Mouse (Mus musculus) left cerebral cortex, adult 9 months (tissue): ENCODE measurements around the gene Pogz.
"Not testable (repeated sequence)": the region's sequence is repeated elsewhere in the genome, so short reads cannot be mapped to it uniquely, and the experiment has no call there.

Experiments used
- DNase-seq, 2 experiments: peaks; one replicate each; pipeline ENCODE4 v3.0.0; 2022; ENCODE audit warnings: low spot score in 2 of 2

Pogz gene

DNA sequence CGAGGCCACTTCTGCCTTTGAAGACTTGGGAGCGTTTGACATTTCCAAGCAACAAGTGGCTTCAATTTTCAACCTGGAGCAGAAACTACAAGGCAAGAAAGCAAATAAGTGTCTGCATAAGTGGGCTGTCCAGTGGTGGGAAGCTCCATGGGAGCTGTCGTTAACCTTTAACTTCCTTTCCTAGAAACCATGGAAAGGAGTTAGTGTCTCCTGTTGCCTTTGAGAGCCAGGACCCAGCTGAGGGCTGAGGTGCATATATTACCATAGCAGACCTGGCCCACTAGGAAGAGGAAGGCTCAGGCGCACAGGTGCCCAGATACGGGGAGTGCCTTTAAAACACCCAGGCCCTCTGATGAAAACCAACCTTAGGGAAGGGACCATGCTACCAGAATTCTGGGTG is 4.7 kb upstream of the Pogz start:
- no peak for DNase-seq

DNA sequence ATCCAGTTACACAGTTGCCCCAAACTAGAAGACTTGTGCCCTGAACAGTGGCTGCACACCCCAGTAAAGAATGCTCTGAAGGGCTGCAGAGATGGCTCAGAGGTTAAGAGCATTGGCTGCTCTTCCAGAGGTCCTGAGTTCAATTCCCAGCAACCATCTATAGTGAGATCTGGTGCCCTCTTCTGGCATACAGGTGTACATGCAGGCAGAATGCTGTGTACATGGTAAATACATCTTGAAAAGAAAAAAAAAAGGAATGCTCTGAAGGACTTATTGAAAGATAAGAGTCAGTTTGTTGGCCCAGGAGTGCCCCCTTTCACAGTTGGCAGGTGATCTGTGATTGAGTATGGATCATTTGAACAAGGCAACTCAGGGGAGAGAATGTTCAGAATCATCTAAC is 4.0 kb upstream of the Pogz start:
- no peak for DNase-seq

DNA sequence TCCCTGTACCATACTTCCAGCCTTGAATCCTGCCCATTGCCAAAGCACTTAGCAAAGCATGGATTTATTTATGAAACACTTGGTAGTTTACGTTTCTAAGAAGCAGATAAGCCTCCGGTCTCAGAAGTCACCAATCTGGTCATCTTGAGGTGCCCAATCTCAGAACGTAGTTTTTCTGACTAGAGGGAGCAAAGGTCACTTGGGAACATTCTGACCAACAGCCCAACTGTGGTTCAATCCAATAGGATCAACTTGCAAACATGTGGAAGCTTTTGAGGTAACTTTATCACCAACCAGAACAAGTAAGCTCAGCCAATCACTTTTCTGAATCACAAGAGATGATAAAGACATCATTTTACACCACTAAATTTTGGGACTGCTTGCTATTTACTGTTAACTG is 2.0 kb upstream of the Pogz start:
- DNase-seq, result no peak

DNA sequence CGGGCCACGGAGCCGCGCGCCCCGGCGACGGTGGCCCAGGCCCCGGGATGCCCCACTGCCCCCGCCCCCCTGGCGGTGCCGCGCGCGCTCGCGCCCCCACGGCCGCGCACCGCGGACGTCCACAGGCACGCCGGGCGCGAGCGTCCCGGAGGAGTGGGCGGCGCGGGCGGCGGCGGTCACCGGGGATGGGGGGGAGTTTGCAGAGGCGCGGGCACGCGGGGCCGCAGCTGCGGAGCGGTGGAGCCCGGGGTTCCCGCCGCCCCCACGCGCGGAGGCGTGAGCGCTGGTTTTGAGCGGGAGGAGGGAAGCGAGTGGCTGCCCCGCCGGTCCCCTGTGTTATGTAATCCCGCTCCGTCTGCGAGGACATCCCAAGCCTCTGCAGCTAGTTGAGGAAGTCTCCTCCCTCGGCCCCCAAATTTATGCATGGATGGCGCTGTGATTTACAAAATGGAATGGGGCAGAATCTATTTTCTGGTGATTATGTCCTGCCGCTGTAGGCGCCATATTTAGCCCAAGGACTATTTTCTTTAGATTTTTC is 661 bp downstream of the Pogz start:
- DNase-seq, result peak; percentile 83 to 91

DNA sequence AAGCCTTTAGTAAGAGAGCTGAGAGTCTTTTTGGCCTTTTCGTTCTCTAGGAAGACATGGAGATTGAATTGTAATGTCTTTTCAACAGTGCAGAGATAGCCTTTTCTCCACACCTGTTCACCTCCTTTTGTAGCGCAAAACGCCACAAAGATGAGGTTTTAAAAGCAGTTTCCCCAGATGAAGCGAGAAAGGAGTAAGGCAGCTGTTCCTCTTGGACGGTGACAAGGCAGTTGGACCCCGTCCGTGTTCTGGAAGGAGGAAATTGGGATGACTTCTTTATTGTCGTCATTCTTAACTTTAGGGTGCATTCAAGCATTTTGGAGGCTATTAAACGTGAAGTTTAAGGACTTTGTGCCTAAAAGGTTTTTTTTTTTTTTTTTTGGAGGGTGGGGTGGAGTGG is 1.3 kb downstream of the Pogz start:
- no peak for DNase-seq

DNA sequence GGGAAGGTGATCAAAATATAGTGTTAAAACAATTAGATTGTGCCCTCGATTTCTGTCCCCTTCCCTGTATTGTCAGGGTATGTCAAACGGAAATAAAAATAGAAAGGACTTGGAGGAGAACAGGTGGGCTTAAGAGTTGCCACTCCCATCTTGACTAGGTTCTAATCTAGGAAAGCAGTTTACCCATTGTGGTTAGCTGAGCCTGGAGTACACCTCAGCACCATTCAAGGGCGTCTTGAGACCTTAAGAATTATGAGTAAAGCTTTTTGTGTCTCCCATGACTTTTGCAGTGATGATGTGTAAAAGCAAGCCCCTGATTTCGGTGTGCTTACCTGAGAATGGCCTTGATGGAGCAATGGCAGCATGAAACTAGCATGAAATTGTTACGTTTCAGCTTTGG is 1.7 kb downstream of the Pogz start:
- DNase-seq, result no peak

DNA sequence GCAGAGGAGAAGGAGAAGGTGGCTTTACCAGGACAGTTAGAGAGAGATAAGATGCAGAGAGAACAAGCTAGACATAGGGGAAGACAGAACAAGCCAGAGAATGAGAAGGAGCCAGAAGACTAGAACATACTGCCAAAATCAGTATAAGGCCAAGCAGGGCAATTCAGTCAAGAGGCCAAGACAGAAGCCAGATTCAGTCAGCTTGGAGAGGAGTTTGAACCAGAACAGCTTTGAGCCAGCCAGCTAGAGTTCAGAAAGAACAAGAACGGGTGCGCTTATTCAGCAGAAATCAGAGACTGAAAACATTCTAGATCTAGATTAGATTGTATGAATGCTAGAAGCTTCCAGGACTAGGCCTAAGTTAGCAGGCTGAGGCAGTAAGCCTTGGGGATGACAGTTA is 10.0 kb downstream of the Pogz start:
- no peak for DNase-seq

DNA sequence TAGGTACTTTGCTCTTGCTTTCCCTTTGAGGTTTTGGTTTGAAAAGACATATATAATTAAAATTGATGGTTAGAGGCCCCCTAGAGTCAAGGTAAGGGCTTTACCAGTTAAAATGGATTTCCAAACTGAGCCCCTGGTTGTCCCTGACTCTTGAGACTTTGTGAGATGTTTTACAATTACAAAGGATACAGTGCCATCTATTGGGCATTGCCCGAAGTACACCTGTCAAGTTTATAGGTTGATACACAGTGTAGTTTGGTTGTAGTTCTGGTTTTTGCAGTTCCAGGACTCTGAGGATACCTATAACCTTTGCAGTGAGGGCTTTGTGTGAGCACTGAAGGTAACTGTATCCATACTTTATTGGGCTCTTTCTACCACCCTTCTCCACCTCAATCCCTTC is 12.0 kb downstream of the Pogz start:
- peak in 1 of 2 experiments; percentile 74 for DNase-seq

DNA sequence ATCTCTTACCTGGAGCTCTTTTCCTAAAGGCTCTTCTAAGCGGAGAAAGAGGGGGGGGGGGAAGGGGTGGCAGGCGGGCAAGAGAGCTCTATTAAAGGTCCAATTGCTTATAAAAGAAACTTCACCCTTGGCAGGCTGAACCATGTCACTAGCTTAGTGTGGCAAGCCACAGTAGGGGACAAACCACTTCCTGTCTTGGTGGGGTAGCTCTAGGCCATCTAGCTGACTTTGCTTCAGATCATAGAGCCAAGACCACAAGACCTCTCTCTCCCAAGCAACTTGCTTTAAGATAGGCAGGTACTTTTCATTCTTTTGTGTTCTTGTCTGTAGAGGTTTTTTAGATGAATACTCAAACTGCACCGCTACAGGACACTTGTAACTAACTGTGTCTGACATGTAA is 14.4 kb downstream of the Pogz start:
- no peak for DNase-seq

DNA sequence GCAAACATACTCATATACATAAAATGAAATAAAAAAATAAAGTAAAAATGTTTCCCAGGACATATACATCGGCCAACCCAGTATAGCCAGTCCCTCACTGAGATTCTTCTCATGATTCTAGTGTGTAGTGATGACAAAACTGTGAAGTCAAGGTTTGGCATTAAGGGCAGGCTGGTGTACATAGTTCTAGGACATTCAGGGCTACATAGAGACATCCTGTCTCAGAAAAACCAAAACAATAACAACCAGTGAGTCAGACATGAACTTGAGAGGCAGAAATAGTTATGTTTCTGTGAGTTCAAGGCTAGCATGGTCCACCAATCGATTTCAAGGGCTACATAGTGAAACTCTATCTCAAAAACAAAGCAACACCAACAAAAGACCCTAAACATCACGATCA is 14.8 kb downstream of the Pogz start:
- no peak for DNase-seq

DNA sequence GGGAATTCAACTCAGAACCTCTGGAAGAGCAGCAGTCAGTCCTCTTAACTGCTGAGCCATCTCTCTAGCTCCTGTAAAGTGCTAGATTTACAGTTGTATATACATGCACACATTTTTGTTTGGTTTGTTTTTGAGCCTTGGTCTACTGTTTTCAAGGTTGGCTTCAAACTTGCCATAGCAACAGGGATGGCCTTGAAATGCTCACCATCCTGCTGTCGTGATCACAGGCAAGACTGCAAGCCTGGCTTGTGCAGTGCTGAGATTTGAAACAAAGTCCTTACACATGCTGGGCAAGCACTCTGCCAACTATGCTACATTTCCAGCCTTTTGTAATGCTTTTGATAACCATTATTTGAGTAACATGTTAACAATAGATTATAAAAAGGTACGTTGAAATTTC is 22.1 kb downstream of the Pogz start:
- DNase-seq, result no peak

DNA sequence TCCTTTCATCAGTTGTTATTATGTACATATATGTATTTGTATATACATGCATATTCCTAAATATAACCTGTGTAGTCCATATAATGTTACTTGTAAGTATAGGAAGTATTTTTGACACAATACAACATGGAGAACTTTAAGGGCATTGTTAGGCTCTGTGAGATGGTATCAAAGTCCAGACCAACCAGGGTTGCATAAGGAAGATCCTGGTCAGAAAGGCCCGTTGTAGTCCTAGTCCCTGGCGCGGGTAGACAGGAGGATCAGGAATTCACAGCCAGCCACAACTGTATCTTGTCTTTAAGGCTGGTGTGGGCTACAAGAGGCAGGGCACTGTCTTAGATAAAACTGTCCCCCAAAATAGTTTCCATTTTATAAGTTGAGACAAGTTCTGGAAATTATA is 31.6 kb downstream of the Pogz start:
- no peak for DNase-seq

DNA sequence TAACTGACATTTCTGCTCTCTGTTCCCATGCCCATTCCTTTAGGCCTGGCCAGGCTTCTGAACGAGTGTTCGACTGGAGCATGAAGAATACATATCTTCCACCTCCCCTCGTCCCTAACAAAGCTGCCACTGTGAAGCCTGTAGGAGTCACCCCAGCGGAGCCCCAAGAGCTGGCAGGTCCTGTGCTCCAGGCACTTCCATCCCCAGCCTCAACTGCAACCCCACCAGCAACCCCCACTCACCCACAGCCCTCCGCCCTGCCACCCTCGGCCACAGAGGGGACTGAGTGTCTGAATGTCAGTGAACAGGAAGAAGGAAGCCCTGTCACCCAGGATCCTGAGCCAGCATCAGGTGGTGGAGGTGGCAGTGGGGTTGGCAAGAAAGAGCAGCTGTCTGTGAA is 41.3 kb downstream of the Pogz start:
- DNase-seq, result no peak

DNA sequence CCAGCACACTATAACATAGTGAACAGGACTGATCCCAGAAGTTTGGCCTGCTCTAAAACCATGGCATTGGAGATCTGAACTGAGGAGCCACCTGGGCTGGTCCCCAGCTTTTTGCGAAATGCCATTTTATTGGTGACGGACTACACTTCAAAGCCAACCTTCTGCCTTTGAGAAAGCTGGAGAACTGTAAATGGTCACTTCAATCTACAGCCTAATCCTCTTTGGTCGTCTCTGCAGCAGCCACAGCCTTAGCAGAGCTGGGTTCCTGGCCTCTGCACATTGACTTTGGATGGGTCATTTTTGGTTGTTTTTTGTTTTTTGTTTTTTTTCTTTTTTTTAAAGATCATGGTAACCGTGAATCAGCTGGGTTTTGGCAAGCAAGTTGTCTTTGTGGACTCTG is 44.5 kb downstream of the Pogz start:
- DNase-seq, result no peak

DNA sequence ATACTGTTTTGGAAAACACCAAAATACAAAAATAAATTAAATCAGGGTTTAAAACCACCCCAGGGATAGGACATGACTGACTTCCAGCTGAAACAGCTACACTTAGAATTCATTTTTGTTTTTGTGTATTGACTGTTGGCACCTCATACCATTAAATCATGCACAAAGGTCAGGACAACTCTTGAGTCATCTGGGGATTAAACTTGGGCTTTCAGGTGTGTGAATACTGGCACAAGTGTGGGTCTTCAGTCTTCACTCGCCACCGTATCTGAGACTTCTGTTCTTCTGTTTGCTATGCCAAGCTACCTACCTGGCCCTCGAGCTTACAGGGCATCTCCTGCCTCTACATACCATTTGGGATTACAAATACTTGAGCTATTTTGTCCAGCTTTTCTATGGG is 45.2 kb downstream of the Pogz start:
- DNase-seq, result no peak

DNA sequence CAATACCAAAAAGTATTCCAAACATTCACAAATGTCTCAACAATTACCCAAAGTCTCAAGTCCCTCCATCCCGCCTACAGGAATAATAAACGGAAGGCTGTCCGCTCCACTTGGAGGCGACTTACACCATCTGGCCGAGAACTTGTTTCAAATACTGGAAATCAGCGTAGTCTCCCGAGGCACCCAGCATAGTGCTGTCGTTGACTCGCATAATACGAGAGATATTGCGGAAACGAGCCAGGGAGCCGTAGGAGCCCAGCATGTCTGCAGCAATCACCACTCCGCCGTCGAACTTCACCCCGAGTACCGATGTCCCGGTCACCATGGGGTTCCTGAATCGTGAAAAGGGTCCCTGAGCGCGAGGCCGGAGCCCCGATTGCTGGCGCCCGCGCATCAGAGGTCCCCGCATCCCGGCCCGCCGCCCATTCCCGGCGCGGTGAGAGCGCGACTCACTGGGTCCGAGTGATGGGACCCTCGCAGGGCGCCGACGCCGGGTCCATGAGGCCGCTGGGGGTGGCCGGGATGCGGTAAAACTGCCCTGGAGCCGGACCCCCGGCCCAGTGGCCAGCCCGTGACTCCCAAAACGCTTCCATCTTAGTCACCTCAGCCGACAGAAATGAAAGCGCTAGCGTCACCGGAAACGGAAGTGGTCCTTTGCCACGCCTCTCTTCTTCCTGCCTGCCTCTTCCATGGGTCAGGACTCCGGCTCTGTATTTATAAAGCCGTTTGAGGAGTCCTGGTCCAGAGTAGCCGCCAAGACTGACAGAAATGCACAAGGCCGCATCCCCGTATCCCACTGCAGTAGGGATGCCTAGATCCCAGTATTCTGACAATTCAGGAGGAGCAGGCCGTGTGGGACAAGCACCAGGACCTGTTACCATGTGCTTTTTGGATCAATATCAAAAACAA is 49.2 kb downstream of the Pogz start, which contains the start of gene Psmb4:
TSS of gene Psmb4 (minus strand) at position 646 of the 909 bp plus-strand sequence.
- peak; percentile 65 to 88 for DNase-seq

DNA sequence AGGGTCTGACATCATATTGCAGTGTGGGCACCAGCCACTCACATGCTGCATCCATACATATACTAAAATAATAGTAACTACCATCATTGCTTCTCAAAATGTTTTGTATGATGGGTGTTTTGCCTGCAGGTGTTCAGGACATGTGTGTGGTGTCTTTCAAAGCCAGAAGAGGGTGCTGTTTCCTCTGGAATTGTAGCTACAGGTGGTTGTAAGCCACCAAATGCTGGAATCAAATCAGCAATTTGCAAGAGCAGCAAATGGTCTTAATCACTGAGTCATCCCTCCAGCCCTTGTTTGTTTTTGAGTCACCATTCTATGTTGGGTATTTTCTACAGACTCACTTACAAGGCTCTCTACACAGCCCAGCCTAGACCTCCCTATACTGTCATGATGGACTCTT is 51.2 kb downstream of the Pogz start:
- no peak for DNase-seq

DNA sequence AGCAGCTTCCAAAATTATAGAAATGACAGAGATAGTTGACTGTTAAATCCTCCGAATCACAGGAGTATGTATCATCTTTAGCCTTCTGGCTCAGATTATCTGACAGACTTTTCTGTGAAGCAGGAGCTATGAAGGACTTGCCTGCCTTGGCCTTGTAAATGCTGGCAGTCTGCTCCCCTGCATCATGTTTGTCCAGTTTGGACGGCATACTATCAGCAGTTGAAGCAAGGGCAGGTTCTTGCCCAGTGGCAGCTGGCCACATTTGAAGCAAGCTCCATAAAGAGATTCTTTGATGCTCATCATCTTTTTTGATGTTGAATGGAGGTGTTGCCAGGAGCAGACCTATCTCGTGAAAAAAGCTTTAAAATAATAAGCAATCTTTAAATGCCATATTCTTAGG is 56.7 kb downstream of the Pogz start:
- DNase-seq, result no peak

DNA sequence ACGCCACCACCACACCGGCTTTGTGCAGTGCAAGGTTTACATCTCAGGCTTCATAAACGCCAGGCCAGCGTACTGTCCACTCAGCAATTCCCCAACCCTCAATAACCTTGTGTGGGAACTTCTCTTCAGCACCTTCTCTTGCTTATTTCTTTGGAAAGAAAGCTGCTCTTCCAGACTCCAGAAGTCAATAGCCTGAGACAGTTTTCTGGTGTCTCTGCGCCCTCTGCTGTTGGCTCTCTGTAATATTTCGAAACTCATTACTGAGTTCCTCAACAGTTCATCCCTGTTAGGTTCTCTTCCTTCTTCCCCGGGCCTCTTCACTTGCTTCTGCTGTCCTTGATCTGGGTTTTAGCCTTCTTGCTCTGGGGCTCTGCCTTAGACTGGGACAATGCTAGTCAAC is 65.4 kb downstream of the Pogz start:
- DNase-seq, result peak in 1 of 2 experiments; percentile 75

DNA sequence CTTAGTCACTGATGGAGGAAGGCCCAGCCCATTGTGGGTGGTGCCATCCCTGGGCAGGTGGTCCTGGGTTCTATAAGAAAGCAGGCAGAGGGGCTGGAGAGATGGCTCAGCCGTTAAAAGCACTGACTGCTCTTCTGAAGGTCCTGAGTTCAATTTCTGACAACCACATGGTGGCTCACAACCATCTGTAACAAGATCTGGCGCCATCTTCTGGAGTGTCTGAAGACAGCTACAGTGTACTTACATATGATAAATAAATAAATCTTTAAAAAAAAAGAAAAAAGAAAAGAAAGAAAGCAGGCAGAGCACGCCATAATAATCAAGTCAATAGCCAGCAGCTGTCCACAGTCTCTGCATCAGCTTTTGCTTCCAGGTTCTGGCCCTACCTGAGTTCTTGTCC is 67.4 kb downstream of the Pogz start:
- not testable (repeated sequence) for DNase-seq

DNA sequence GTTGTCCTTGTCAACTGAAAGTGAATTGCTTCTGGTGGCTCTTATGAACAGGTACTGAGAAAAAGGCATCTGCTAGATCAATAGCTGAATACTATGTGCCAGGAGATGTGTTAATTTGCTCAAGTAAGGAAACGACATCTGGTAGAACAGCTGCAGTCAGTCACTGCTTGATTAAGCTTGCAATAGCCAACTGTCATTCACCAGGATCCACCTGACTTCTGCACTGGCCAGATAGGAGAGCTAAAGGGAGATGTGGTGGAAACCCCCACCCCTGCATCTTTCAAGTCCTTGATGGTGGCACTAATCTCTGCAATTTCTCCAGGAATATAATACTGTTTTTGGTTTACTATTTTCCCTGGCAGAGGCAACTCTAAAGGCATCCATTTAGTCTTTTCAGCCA is 69.1 kb downstream of the Pogz start:
- no peak for DNase-seq

DNA sequence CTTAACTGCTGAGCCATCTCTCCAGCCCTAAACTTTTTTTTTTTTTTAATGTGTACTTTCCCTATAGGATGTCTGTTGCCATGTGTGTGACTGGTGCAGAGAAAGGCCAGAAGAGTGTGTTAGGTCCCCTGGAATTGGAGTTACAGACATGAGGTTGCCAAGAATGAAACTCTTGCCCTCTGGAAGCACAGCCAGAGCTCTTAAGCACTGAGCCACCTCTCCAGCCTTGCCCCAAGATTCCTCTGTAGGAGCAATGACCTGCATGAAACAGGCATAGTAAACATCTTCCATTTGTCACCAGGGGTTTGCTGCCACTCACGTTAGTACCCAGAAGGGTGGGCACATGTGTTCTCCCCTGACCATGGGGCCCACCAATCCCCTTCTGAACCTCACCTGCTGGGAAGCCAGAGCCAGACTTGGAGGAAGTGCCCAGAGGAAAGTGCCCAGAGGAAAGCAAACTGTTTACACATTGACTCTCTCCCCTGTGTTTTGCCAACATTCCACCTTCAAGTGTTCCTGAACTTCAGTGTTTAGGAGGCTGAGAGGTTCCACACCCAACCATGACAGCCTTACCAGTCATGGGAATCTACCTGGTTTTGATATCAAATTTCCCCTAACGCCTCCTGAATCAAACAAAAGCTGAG is 73.8 kb downstream of the Pogz start:
- no peak for DNase-seq

DNA sequence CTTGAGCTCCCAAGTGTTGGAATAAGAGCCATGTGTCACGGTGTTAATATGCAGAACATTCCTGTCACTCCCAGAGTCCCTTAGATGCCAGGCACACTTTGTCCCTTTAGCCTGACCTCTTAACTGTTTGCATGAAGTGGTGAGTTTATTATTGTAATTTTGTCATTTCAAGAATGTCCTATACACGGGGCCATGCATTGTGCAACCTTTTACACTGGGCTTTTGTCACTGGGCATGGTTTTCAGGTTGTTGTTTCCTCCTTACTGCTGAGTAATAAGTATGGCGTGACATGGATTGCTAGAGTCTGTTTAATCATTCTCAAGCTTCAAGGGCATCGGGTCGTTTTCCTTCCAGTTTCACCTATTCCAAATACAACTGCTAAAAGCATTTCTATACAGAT is 76.4 kb downstream of the Pogz start:
- no peak for DNase-seq
